Mouse (Mus musculus) kidney, adult 2 months (tissue): ENCODE data around the gene Elmo1. TPM values are rescaled to one million over a fixed set of nuclear protein-coding genes. Genes with fewer than 3 reads are reported as not detected.

Experiments
- DNase-seq: peaks from one replicate; pipeline ENCODE4 v3.0.0; 2021
- H3K27ac ChIP-seq: fragments of 200-500 bp; 2 replicates; pipeline ENCODE4 v1.5.1; 2012; ENCODE audit warnings: low read depth, low read length, control low read depth, inconsistent platforms; ENCODE audit not compliant: insufficient read depth
- H3K27me3 ChIP-seq: fragments of 200-500 bp; replicated peaks from 2 replicates; pipeline ENCODE4 v1.6.1; 2012; ENCODE audit warnings: mild to moderate bottlenecking, moderate library complexity, low read length, inconsistent platforms; ENCODE audit not compliant: control insufficient read depth, insufficient read depth
- H3K36me3 ChIP-seq: fragments of 200-500 bp; 2 replicates; pipeline ENCODE4 v1.6.1; 2012; ENCODE audit warnings: mild to moderate bottlenecking, moderate library complexity, low read length, inconsistent platforms; ENCODE audit not compliant: control insufficient read depth, insufficient read depth
- H3K4me1 ChIP-seq: fragments of 200-500 bp; 2 replicates; pipeline ENCODE4 v1.6.1; 2011; ENCODE audit warnings: low read length; ENCODE audit not compliant: control insufficient read depth, insufficient read depth
- H3K4me3 ChIP-seq: fragments of 200-500 bp; 2 replicates; pipeline ENCODE4 v1.5.1; 2011; ENCODE audit warnings: mild to moderate bottlenecking, low read depth, low read length, control low read depth; ENCODE audit not compliant: insufficient read depth
- CTCF ChIP-seq: fragments of 200-500 bp; conservative IDR thresholded peaks from 2 replicates; pipeline ENCODE4 v1.5.1; 2011; ENCODE audit warnings: low read depth, mild to moderate bottlenecking, control low read depth, low read length, moderate library complexity, mixed read lengths; ENCODE audit not compliant: insufficient read depth, insufficient read length
- POLR2A ChIP-seq: fragments of 200-500 bp; IDR thresholded peaks from one replicate; pipeline ENCODE4 v1.6.1; 2011; ENCODE audit warnings: low read depth, low read length, control low read depth
- WGBS: fragments of 180-500 bp; shearing (Covaris S2); methylation state at CpG from one replicate; pipeline ENCODE4 v1.1.7; 2018; 5-methylcytosine and 5-hydroxymethylcytosine counted together
- polyA plus RNA-seq: library from polyadenylated mRNA; depleted of rRNA; stranded (reverse); fragments of >200 nt; gene quantifications from 2 replicates; pipeline ENCODE4 v1.2.3, GENCODE M21; 2012

Gene Elmo1
- polyA plus RNA-seq, 1 experiment = 4.5 TPM

DNA sequence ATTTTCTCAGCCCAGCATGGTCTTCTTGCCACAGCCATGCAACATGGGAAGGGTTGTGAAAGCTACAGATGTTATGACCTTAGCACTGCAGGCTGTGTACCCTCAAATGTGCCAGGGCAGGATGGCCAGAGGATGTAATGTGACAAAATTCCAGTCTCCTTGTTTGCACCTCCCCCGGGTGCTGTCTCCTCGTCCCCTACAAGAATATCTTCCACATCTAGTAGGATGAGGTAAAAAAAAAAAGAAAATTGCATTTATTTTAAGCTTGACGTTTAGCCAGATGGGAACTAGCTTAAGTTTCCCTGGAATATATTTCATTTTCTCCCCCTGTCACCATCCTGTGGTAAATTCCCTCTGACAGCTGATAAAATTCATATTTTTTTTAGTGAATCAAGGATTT, 307.3 kb downstream of the Elmo1 start:
- TF ChIP-seq CTCF = no peak
- no peak overlapping the region for H3K4me3 ChIP-seq
- no peaks in the 10 kb centered on the region for H3K27me3 ChIP-seq
- 66% methylated on average over 3 of the region's 3 CpGs for WGBS
- H3K4me1 ChIP-seq = no peaks in the 10 kb centered on the region
- H3K27ac ChIP-seq = no peak overlapping the region
- no peaks in the 10 kb centered on the region for H3K36me3 ChIP-seq
- no peak for DNase-seq

DNA sequence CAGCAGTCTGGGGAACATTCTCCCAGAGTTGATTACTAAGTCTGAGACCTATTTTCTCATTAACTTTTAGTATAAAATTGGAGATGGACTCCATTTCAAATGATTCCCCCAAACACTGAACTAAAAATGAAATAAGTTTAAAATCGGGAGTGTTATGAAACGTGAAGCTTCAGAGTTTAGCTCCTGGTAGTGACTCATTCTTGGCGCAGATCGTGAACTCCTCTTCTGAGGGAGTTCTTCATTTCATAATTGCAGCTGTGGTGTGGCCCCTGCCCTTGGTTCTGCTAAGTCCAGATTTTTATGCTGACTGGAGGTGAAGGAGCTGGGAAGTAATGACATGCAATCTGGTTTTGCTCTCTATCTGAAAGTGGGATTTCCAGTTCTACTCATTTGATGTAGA, 307.9 kb downstream of the Elmo1 start:
- Histone ChIP-seq H3K4me3 (no peak overlapping the region), H3K4me1 (no peaks in the 10 kb centered on the region), H3K27me3 (no peaks in the 10 kb centered on the region), H3K36me3 (no peaks in the 10 kb centered on the region), H3K27ac (no peak overlapping the region)
- whole genome bisulfite sequencing = 89% methylated on average over 4 of the region's 4 CpGs
- no peak for TF ChIP-seq POLR2A
- TF ChIP-seq CTCF = no peak
- DNase-seq = no peak

DNA sequence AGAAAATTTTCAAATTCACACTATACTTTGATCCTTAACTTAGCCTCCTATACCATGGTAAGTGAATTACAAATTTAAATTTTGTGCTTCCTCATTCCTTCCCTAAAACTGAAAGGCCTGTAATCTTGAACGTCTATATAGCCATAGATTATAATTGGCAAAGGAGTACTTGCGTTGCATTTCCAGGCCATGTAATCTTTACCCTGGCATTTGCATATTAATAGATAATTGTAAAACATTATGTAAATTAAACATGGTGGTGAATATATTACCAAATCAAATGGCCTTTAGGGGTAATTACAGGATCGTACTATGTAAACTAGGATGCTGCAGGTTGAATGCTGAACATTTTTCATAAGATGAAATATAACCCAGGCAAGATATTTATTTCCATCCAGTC, 314.1 kb downstream of the Elmo1 start:
- H3K27me3 ChIP-seq = no peaks in the 10 kb centered on the region
- TF ChIP-seq POLR2A (no peak), CTCF (no peak)

DNA sequence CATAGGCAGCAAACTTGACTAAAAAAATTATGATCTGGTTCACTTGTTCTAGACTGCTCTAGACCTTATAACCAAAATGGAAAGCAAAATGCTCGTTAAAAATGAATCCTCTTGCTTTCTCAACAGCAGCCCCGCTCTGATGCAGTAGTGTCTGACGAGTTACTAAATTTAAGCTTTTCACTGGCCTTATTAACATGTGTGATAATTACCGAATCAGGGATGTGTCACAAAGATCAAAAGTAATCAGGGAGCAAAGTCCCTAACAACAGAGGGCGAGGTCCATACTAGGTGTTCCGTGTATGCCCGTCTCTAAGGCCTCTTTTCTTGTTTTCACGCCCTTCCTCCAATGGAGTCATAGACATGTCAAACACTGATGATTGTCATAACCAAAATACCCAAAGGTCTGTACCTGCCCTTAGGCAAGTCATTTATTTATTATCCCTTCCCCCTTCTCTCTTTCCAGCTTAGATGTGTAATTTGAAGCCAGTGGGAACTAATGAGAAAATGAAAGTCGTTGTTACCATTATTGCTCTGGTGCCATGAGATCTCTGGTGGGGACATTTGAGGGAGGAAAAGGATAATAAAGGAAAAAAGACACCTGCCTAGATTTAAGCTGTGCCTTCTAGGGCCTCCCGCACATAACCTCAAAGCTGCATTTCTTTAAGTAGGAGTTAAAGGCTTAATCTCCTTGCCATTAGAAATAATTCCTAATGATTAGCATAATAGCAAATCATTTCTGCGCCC, 316.2 kb downstream of the Elmo1 start:
- DNase-seq = no peak
- Histone ChIP-seq H3K4me3 (no peak overlapping the region), H3K36me3 (no peaks in the 10 kb centered on the region), H3K4me1 (no peaks in the 10 kb centered on the region), H3K27me3 (no peaks in the 10 kb centered on the region), H3K27ac (no peak overlapping the region)
- TF ChIP-seq CTCF (no peak), POLR2A (no peak)
- WGBS = 74% methylated on average over 11 of the region's 11 CpGs

More for the DNA sequence above, 314.1 kb downstream of the Elmo1 start:
- Histone ChIP-seq H3K36me3 (no peaks in the 10 kb centered on the region), H3K27ac (no peak overlapping the region), H3K4me3 (no peak overlapping the region), H3K4me1 (no peaks in the 10 kb centered on the region)
- 63% methylated on average over 3 of the region's 3 CpGs for WGBS
- no peak for DNase-seq

DNA sequence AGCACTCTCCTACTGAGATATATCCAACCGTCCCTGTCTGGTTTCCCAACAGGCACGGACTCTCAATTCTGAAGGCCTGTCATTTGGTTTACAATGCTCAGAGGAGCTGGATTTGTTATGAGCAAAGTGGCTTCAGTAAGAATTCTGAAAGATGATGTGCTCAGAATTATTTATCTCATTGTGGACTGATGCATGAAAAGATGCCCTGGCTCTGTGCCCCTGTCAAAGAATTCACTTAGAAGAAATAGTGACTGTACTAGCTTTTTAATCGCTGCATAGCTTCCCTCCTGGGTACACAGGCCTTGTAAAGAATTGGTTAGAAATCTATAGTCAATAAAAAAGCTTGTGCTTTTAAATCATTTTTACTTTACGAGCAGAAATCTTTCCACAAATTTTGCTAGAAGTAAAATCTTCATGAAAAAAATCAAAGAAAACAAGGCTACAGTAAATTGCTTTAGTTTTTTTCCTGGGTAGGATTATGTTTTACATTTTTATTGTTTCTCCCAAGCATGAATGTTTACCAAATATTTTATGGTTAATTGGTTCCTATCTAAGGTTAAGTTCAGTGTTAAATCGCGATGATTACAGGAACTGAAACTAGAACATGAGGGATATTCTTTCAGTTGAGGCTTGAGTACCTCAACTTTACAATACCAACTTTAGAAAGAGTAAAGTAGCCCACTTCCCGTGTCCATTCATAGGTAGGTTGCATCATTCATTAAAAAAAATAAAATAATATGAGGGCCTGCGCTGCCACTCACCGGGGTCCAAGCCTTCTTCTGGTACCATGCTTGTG, 320.1 kb downstream of the Elmo1 start:
- 86% methylated on average over 9 of the region's 9 CpGs for WGBS
- no peak overlapping the region for H3K27ac ChIP-seq
- TF ChIP-seq CTCF = no peak
- no peak for TF ChIP-seq POLR2A
- no peaks in the 10 kb centered on the region for H3K4me1 ChIP-seq
- no peaks in the 10 kb centered on the region for H3K27me3 ChIP-seq
- no peak overlapping the region for H3K4me3 ChIP-seq
- no peak for DNase-seq
- no peaks in the 10 kb centered on the region for H3K36me3 ChIP-seq

DNA sequence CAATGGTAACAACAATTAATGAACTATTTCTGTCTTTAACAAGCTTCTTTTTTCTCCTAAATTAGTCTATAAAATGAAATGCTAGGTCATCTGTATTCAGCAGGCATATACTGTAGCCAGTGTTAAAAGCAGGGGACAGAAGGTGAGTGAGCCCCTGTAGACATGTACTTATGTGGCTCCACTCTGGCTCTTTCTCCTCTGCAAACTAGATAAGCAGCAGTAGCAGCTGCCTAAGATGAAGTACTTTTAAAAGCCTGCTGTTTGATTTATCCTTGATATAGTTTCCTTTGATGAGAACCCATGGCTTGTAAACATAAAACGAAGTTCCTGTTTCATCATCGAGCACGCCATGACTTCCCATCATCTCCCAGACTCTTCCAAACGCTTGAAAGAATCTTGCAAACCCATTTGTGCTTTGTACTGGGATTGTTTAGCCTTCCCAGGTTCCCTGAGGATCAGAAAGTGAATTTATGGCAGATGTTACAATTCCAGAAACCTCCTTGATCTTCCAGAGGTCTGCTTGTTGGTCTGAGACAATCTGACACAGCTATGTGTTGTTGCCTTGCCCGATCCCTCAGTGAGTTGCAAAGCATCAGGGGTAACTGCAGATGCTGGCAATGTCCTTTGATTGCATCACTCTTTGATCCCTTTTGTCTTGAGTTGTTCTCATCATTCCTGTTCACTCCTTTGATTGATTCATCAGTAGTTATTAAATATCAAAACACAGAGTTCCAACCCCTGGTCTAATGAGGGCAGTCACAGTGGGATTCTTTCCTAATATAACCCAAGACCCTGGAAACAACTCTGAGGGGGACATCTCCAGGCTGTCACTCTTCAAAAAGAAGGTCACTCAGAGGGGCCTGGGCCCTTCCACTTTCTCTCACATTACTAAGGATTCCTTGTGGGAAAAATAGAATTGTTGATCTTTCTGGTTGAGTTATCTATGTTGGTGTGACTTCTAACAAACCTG, 326.6 kb downstream of the Elmo1 start:
- Histone ChIP-seq H3K4me1 (no peaks in the 10 kb centered on the region), H3K4me3 (no peak overlapping the region), H3K27ac (no peak overlapping the region), H3K36me3 (no peaks in the 10 kb centered on the region), H3K27me3 (no peaks in the 10 kb centered on the region)
- WGBS = 72% methylated on average over 5 of the region's 5 CpGs
- TF ChIP-seq POLR2A = no peak
- no peak for TF ChIP-seq CTCF
- no peak for DNase-seq

DNA sequence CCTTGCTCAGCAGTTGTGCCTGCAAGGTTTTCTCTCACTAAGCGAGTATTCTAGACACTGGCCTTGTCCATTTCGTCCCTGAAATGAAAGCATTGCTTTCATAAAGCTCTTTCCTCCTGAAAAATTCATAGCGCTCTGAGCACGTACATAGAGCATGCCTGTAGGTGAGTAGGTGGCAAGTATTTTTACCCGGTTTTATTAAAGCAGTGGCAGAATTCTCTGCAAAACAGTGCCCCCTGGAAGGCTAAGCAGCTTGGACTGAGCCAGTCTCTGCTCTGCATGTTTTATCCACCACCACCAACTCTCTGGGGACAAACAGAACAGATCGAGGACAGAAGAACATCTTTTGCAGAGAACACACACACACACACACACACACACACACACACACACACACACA, 340.6 kb downstream of the Elmo1 start:
- Histone ChIP-seq H3K27me3 (no peaks in the 10 kb centered on the region), H3K27ac (no peak overlapping the region), H3K36me3 (no peaks in the 10 kb centered on the region), H3K4me1 (no peaks in the 10 kb centered on the region; the same call in 1 of the 2 replicates), H3K4me3 (no peak overlapping the region)
- WGBS = 70% methylated on average over 6 of the region's 6 CpGs
- TF ChIP-seq CTCF (no peak), POLR2A (no peak)
- DNase-seq = no peak
